Comparison of ENCODE assay signal across 6 mouse cellular contexts in the genomic region with DNA sequence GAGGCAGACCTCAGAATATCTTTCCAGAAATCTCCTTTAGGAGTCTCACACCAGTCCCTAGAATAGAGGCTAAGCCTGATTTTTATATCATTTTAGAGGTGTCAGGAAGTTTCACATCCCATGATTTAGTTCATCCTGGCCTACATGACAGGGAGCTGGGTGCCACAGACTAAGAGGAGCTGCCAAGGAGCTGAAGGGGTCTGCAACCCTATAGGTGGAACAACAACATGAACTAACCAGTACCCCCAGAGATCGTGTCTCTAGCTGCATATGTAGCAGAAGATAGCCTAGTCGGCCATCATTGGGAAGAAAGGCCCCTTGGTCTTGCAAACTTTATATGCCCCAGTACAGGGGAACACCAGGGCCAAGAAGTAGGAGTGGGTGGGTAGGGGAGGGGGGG. TPM values are rescaled to one million over a fixed set of nuclear protein-coding genes. Genes with fewer than 3 reads are reported as not detected.
DNase-seq lines count a peak whose midpoint lies in the region; ATAC-seq and TF ChIP-seq lines count a peak whose summit lies in the region.
"Not testable (repeated sequence)": the region's sequence is repeated elsewhere in the genome, so short reads cannot be mapped to it uniquely, and the experiment has no call there.

No protein-coding gene starts in this region.

- H3K9me3 ChIP-seq in MEL (replicated peaks; ENCODE audit: insufficient read depth, low read length); heart, embryonic 15.5 days (replicated peaks); liver, embryonic 13.5 days (replicated peaks); liver, postnatal 0 days (ENCODE audit: low read length): not testable (repeated sequence)

- peaks cover 0 to 21% of the 10 kb centered on the region in 2 experiments for H3K4me1 ChIP-seq in MEL (ENCODE audit: control insufficient read depth in 1 of 2, insufficient read depth in 2 of 2, low read length in 2 of 2)
- H3K4me1 ChIP-seq in heart, embryonic 15.5 days (replicated peaks): peaks cover 21% of the 10 kb centered on the region
- H3K4me1 ChIP-seq in liver, embryonic 13.5 days (replicated peaks): peaks cover 47% of the 10 kb centered on the region
- H3K4me1 ChIP-seq in liver, postnatal 0 days (ENCODE audit: insufficient read depth): peaks cover 44% of the 10 kb centered on the region

- not testable (repeated sequence) for DNase-seq in MEL (ENCODE audit: low read depth, low spot score); liver, embryonic 13.5 days; liver, postnatal 0 days
- DNase-seq in heart, adult 11 months: peak; percentile 88

- peak overlapping the region; percentile 89; the same call in 1 of the 2 replicates for H3K4me2 ChIP-seq in heart, embryonic 15.5 days
- H3K4me2 ChIP-seq in liver, embryonic 13.5 days: peak overlapping the region; percentile 89
- H3K4me2 ChIP-seq in liver, postnatal 0 days (ENCODE audit: low read depth, low read length): peak overlapping the region; percentile 91

- TF ChIP-seq EP300 in MEL (IDR thresholded peaks at IDR 0.05; ENCODE audit: low read depth in 1 of 2, low read length in 2 of 2); liver, postnatal 0 days (IDR thresholded peaks at IDR 0.05; ENCODE audit: low read depth): not testable (repeated sequence)

- ATAC-seq in heart, embryonic 15.5 days (replicated peaks; ENCODE audit: insufficient number of reproducible peaks, insufficient read depth, low FRiP score, low read depth); liver, embryonic 13.5 days (ENCODE audit: low read depth); liver, postnatal 0 days: not testable (repeated sequence)

- not testable (repeated sequence) for H3K27me3 ChIP-seq in MEL (ENCODE audit: control insufficient read depth in 1 of 2, insufficient read depth in 2 of 2, low read length in 2 of 2); heart, embryonic 15.5 days; liver, embryonic 13.5 days; liver, postnatal 0 days (ENCODE audit: insufficient read depth, low read length)

- peak overlapping the region; percentile 35; the same call in 1 of the 2 replicates for H3K9ac ChIP-seq in MEL (ENCODE audit: control insufficient read depth, low read depth, low read length, poor library complexity, severe bottlenecking)
- not testable (repeated sequence) for H3K9ac ChIP-seq in heart, embryonic 15.5 days; liver, postnatal 0 days (replicated peaks)
- H3K9ac ChIP-seq in liver, embryonic 13.5 days: peak overlapping the region; percentile 42; the same call in 1 of the 2 replicates

- not testable (repeated sequence) for TF ChIP-seq RAD21 in MEL (IDR thresholded peaks at IDR 0.05; ENCODE audit: low read depth, low read length)

- not testable (repeated sequence) for H3K4me3 ChIP-seq in MEL (ENCODE audit: control insufficient read depth in 1 of 2, insufficient read depth in 1 of 2, low read depth in 2 of 2, low read length in 2 of 2); heart, embryonic 15.5 days; liver, postnatal 0 days (ENCODE audit: low read depth, low read length); macrophage (ENCODE audit: inconsistent target)
- H3K4me3 ChIP-seq in liver, embryonic 13.5 days (replicated peaks): peak overlapping the region; percentile 94; the same call in 1 of the 2 replicates

- 62% methylated on average over 2 of the region's 2 CpGs for WGBS in heart, embryonic 15.5 days
- 31% methylated on average over 2 of the region's 2 CpGs for WGBS in liver, embryonic 13.5 days (ENCODE audit: insufficient replicate concordance)
- 31% methylated on average over 2 of the region's 2 CpGs for WGBS in liver, postnatal 0 days (ENCODE audit: insufficient replicate concordance)
- WGBS in macrophage (ENCODE audit: missing documents): 31% methylated on average over 2 of the region's 2 CpGs

- peaks cover 30% of the 10 kb centered on the region for H3K79me2 ChIP-seq in MEL (ENCODE audit: control insufficient read depth, insufficient read depth, low read length, poor library complexity)
- peaks cover 38% of the 10 kb centered on the region for H3K79me2 ChIP-seq in macrophage (ENCODE audit: inconsistent target)

- not testable (repeated sequence) for TF ChIP-seq CTCF in MEL (IDR thresholded peaks at IDR 0.05 in 2 of 3, conservative IDR thresholded peaks at IDR 0.05 in 1 of 3; ENCODE audit: control insufficient read depth in 1 of 3, insufficient read depth in 1 of 3, low read depth in 2 of 3, low read length in 3 of 3, poor library complexity in 1 of 3, severe bottlenecking in 1 of 3); liver, postnatal 0 days (IDR thresholded peaks at IDR 0.05; ENCODE audit: low read depth)

- H3K36me3 ChIP-seq in MEL (ENCODE audit: control insufficient read depth in 1 of 2, insufficient read depth in 2 of 2, low read length in 2 of 2): peaks cover 0 to 11% of the 10 kb centered on the region in 2 experiments; a peak in 2 of 4 replicates
- H3K36me3 ChIP-seq in heart, embryonic 15.5 days; liver, postnatal 0 days (replicated peaks; ENCODE audit: insufficient read depth, low read length); macrophage (ENCODE audit: inconsistent target): not testable (repeated sequence)
- peaks cover 15% of the 10 kb centered on the region for H3K36me3 ChIP-seq in liver, embryonic 13.5 days

- not testable (repeated sequence) for TF ChIP-seq POLR2A in MEL (IDR thresholded peaks at IDR 0.05; ENCODE audit: control insufficient read depth in 1 of 2, insufficient read depth in 1 of 2, low read depth in 1 of 2, low read length in 2 of 2, poor library complexity in 1 of 2)

- H3K27ac ChIP-seq in MEL (ENCODE audit: control insufficient read depth, low read depth, low read length): peak overlapping the region; percentile 41
- not testable (repeated sequence) for H3K27ac ChIP-seq in heart, embryonic 15.5 days; liver, embryonic 13.5 days
- 0 out of 2 replicates have a peak overlapping the region, but pooled peaks have one; percentile 99 for H3K27ac ChIP-seq in liver, postnatal 0 days (ENCODE audit: low read depth)
- H3K27ac ChIP-seq in macrophage: peak overlapping the region; percentile 58

RNA-seq across cellular contexts. Expression of gene Creg1, which starts 1.0 kb away (rescaled TPM):
- total RNA-seq in MEL (2012; rRNA removed): 83.6 and 105 TPM in 2 replicates
- 100 to 1,000 TPM in 1 of 2 experiments, not detected in 1; 184 TPM for polyA plus RNA-seq in MEL (2012; ENCODE audit: insufficient read depth in 1 of 2, insufficient read length in 2 of 2, low read depth in 1 of 2, low replicate concordance in 2 of 2, missing spikeins in 1 of 2)
- polyA plus RNA-seq in heart, embryonic 15.5 days (2015; fragmentation: Nextera tagmentation; extraction: Ambion mirVana): 69.9 and 75.6 TPM in 2 replicates
- 334 and 344 TPM in 2 replicates for polyA plus RNA-seq in liver, embryonic 13.5 days (2015; fragmentation: Nextera tagmentation; extraction: Ambion mirVana)
- polyA plus RNA-seq in liver, postnatal 0 days (2015; fragmentation: Nextera tagmentation; extraction: Ambion mirVana): 289 and 305 TPM in 2 replicates
- total RNA-seq in macrophage (2018; cell fraction: chromatin; rRNA removed): 100 to 1,000 TPM in 3 of 26 experiments, 10 to 100 TPM in 23; 17.4 to 124 (median 36.1) TPM
- total RNA-seq in macrophage (2018; cell fraction: cytosol; rRNA removed): 100 to 1,000 TPM; 262 to 745 (median 448) TPM
- total RNA-seq in macrophage (2018; cell fraction: nucleus; rRNA removed): 100 to 1,000 TPM in 25 of 26 experiments, 10 to 100 TPM in 1; 72.5 to 401 (median 197) TPM
- polyA plus RNA-seq in macrophage (2018): 629 to 1,120 TPM (median 845 TPM) in 3 replicates

RNA-seq across cellular contexts. Expression of gene Cd247, which starts 26.0 kb away (rescaled TPM):
- total RNA-seq in MEL (2012; rRNA removed): 1.3 and 1.5 TPM in 2 replicates
- polyA plus RNA-seq in MEL (2012; ENCODE audit: insufficient read depth in 1 of 2, insufficient read length in 2 of 2, low read depth in 1 of 2, low replicate concordance in 2 of 2, missing spikeins in 1 of 2): 1 to 10 TPM in 1 of 2 experiments, not detected in 1; 1.7 TPM
- polyA plus RNA-seq in heart, embryonic 15.5 days (2015; fragmentation: Nextera tagmentation; extraction: Ambion mirVana): 0.89 and 5.5 TPM in 2 replicates
- 0.09 and 0.30 TPM in 2 replicates for polyA plus RNA-seq in liver, embryonic 13.5 days (2015; fragmentation: Nextera tagmentation; extraction: Ambion mirVana)
- polyA plus RNA-seq in liver, postnatal 0 days (2015; fragmentation: Nextera tagmentation; extraction: Ambion mirVana): 0.13 and 0.43 TPM in 2 replicates
- total RNA-seq in macrophage (2018; cell fraction: chromatin; rRNA removed): 1 to 10 TPM in 5 of 26 experiments, under 1 TPM in 9, not detected in 12; 0.41 to 2.5 (median 0.95) TPM
- total RNA-seq in macrophage (2018; cell fraction: cytosol; rRNA removed): under 1 TPM in 13 of 26 experiments, not detected in 13; 0.08 to 0.76 (median 0.19) TPM
- total RNA-seq in macrophage (2018; cell fraction: nucleus; rRNA removed): 1 to 10 TPM in 2 of 26 experiments, under 1 TPM in 11, not detected in 13; 0.28 to 1.6 (median 0.60) TPM
- 0.13 TPM in 1 of 3 replicates, not detected in the others for polyA plus RNA-seq in macrophage (2018)

RNA-seq across cellular contexts. Expression of gene Rcsd1, which starts 52.9 kb away (rescaled TPM):
- total RNA-seq in MEL (2012; rRNA removed): 19.0 and 23.2 TPM in 2 replicates
- polyA plus RNA-seq in MEL (2012; ENCODE audit: insufficient read depth in 1 of 2, insufficient read length in 2 of 2, low read depth in 1 of 2, low replicate concordance in 2 of 2, missing spikeins in 1 of 2) (10 to 100 TPM in 1 of 2 experiments, not detected in 1; 38.0 TPM), macrophage (2018) (32.5 to 46.6 TPM (median 34.4 TPM) in 3 replicates)
- 90.4 and 98.4 TPM in 2 replicates for polyA plus RNA-seq in heart, embryonic 15.5 days (2015; fragmentation: Nextera tagmentation; extraction: Ambion mirVana)
- 7.5 and 8.3 TPM in 2 replicates for polyA plus RNA-seq in liver, embryonic 13.5 days (2015; fragmentation: Nextera tagmentation; extraction: Ambion mirVana)
- polyA plus RNA-seq in liver, postnatal 0 days (2015; fragmentation: Nextera tagmentation; extraction: Ambion mirVana): 14.6 and 15.0 TPM in 2 replicates
- 100 to 1,000 TPM in 13 of 26 experiments, 10 to 100 TPM in 13; 33.2 to 495 (median 91.1) TPM for total RNA-seq in macrophage (2018; cell fraction: chromatin; rRNA removed)
- 100 to 1,000 TPM in 2 of 26 experiments, 10 to 100 TPM in 24; 28.4 to 135 (median 32.6) TPM for total RNA-seq in macrophage (2018; cell fraction: cytosol; rRNA removed)
- 100 to 1,000 TPM in 13 of 26 experiments, 10 to 100 TPM in 13; 41.9 to 410 (median 106) TPM for total RNA-seq in macrophage (2018; cell fraction: nucleus; rRNA removed)
